Mouse (Mus musculus) thymus, postnatal 14 days (tissue): Measurements from ENCODE around the gene Rtp4.

Experiments used
- DNase-seq: peaks from one replicate; pipeline ENCODE4 v3.0.0; 2021

Rtp4 gene

DNA sequence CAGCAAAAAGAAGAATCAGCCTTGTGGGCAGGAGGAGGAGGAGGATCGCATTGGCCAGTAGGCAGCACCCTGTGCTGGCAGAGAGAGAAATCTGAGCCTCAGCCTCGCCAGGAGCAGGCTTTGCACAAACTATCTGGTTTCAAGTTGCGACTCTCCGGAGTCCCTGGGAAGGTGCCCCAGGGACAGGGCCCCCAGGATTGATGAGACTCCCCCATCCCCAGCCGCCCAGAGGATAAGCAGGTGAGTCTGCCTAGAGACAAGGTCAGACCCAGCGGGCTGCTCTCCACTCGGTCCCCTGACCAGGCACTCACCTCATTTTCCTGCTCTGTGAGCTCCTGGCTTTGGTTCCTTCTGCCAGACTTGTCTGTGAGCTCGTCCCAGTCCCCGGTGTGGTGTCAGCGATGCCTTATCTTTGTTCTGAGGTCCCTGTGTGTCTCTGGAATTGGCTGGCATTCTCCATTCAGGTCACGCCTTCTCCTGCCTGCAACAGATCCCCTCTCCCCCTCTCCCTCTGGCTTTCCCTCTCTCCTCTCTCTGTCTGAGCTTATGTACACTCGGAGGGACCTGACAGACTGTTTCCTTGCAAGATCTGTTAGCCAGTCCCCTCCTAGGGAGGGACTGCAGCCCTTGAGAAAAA, at the start of gene Rtp4, which contains the start of gene Masp1:
Gene Rtp4 (plus strand): TSS at position 57 of the 637 bp plus-strand sequence.
Gene Masp1 (minus strand): TSS at position 581 of the 637 bp plus-strand sequence.
- DNase-seq = no peak

DNA sequence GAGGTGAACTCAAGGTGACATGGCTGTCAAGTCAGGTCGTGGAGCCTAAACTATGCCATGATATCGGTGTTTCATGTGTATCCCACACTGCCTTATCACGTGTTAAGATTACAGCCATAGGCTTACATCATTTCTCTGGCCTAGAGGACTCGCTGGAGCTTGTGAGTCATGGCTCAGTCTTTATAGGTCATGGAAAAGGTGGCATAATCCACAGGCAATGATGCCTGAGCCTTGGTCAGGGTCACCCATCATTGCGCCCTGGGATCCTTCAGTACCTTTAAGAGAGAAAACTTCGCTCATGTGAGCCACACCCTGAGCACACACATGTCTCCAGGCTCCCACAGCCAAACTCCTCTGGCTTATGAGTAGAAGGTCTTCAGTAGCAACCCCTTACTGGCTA, 48.5 kb upstream of the Rtp4 start:
- DNase-seq = no peak

DNA sequence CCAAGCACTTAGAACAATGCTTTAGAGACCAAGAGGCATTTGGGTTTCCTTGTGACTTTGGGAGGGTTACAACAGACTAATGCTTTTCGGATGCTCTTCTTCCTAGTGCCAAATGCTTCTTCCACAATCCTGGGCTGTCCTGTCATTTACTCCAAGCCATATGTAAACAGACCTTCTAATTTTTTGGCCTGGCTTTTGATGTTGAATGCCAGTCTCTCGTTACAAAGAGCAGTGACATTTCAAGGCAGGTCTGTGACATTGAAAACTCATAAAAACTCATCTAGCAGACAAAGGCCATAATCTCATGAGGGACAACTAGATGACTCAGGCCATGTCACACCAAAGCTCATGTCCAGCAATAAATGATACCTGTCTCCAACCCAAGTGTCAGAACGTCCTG, 48.0 kb upstream of the Rtp4 start:
- no peak for DNase-seq

DNA sequence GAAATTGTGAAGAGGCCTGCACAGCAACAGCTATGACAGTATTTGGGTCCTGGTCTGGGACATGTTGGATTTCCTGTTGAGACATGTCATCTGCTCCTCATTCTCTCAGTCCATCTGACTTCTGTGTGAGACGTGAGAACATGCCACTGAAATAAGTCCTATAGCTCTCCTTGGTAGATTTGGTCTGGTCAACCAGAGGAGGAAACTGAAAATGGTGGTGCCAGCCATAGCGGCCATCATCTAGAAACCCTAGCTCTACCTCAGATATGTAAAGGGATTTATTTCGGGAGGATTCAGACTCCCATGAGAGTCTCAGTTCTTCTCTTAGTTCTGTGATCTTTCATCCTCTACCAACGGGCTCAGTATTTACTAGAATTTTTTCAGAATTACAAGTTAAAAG, 44.4 kb upstream of the Rtp4 start:
- no peak for DNase-seq

DNA sequence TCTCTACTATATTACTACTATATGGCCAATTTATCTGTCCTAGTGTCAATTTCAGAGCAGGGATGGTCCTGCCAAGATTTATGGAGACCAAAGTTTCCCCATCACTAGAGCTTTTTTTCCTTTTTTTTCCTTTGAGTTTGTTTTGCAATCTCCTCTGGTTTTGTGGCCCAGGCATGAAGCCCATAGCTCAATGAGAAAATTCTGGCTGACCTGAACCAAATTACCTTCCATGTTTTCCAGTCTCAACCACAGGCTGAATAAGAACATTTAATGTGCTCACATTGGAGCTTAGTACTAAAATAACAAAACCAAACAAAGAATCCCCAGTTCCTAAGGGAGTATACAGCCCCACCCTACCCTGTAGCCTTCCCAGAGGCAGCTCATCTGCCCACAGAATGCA, 43.5 kb upstream of the Rtp4 start:
- no peak for DNase-seq

DNA sequence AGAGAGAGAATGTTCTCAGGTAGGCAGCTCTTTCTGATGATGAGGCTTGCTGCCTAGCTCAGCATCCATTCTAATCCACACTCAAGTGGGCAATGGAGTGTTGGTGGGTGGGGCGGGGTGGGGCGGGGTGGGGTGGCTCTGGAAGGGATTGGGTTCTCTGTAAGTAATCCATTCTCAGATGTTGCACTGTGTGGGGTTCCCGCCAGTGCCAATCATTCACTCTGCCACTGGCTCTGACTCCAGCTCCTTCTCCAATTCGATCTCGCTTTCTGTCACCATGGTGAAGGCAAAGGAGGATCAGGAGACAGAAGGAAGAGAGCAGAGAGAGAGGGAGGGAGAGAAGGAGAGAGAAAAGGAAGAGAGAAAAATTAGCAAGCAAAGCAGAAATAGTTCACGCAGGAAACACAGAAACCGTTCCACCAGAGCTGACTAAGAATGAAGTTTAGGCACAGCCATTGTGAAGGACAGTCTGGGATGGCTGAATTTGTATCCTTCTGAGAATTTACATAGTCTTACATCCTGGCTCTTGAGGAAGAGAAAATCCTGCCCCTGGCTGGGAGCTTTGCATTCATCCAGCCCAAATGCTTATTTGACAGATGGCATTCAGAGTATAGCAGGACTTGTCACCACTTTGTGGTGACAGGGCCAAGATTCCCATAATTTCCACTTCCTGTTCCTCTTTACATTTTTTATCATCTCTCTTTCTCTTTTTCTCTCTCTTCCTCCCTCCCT, 40.1 kb upstream of the Rtp4 start:
- DNase-seq = no peak

DNA sequence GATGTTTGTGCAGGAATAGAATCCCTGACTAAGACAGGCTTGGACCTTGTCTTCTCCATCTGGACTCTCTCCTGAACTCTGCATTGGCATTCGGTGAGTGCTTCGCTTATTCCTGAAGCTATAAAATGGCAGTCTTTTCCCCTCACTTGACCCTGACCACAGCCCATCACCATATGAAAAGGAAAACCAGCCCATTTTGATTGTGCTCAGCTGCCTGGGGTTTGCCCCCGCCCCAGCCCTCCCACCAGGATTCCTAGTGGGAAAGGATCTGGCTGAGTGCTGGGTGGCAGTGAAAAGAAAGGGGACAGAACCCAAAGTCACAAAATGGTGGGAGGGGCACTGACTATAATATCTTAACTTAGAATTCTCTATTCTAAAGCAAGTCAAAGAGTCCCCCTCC, 37.9 kb upstream of the Rtp4 start:
- no peak for DNase-seq

DNA sequence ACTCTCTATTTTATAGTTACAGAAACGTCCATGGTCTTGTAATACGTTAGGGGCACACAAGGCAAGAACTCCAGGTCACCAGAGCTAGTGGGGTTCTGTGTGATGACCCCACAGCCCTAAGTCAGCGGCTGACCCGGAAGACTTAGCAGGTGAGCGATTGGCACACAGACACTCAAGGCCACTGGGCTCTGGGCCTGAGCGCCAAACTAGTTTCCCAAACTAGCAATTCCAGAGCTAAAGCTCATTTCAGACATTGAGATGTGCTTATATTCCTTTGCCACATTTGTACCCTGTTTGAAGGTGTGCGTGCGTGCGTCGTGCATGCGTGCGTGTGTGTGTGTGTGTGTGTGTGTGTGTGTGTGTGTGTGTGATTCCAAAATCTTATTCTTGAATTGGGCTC, 37.2 kb upstream of the Rtp4 start:
- no peak for DNase-seq

GRCm38 (mm10) chr16:23483292-23483691, 36.8 kb upstream of the Rtp4 start:
- DNase-seq = no peak

DNA sequence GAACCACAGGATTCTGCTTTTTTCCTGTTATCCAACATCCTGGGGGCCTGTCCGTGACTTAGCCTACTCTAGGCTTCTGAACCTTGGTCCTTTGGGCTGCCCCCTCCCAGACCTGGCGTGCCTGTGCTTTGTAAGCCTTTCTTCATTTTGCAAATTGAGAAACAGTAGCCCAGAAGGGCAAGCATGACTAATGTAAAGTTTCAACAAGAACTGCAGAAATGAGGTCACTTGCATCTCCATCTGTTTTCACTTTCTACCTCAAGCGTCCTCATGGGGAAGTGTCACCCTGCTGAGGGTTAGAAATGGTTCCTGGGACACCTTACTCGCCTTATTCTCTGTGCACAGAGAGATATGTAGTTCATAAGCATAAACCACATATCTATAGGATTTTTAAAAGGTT, 27.3 kb upstream of the Rtp4 start:
- DNase-seq = no peak

DNA sequence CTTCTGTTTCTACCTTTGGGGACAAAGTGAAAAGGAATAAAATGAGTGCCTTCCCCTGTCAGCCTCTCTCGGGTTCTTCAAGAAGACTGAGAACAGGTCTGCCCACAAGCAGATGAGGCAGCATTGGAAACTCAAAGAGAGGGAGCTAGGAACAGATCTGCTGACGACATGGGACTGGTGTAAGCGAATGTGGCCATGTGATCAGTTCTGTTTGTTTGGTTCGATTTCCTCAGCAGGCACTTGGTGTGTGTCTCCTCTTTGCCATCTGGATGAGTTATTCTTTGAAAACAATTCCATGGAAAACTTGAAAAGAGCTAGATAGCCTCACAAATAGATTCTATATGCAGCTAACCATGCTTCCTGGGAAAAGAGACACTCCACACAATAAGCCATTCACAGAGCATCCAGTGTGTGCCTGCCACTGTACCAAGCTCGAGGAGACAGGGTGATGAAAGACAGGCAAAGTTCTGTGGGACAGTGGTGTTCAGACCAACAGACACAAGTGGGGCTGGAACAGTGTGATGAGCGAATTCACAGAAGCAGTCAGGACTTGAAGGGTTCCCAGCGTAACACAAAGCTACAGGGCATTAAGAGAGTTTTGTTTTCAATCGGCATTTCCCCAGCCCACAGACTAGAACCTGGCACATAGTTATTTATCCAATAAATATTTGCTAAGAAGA, 23.7 kb upstream of the Rtp4 start:
- DNase-seq = no peak

- DNase-seq = no peak
Observed at GRCm38 (mm10) chr16:23497440-23497839, 22.7 kb upstream of the Rtp4 start.

- DNase-seq = no peak
Observed at GRCm38 (mm10) chr16:23497881-23498280, 22.2 kb upstream of the Rtp4 start.

GRCm38 (mm10) chr16:23498691-23499131, 21.4 kb upstream of the Rtp4 start:
- DNase-seq = no peak

GRCm38 (mm10) chr16:23500558-23500957, 19.5 kb upstream of the Rtp4 start:
- DNase-seq = no peak

GRCm38 (mm10) chr16:23501288-23501687, 18.8 kb upstream of the Rtp4 start:
- no peak for DNase-seq

DNA sequence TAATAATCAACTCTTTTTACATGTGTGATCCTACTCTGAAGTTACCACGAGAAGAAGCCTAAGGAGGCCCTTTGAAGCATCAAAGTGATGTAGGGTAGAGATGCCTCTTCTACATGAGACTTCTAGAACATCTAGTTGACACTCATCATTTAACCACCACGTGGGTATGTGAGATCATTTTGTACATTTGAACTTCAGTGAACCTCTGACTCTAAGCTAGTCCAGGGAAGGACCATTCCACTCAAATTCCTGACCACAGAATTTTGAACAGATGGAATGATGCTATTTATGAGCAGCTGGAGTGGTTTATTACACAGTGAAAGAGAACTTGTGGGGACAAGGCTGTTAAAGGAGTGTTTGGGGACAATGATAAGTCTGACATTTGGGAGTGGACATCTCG, 17.6 kb upstream of the Rtp4 start:
- no peak for DNase-seq

DNA sequence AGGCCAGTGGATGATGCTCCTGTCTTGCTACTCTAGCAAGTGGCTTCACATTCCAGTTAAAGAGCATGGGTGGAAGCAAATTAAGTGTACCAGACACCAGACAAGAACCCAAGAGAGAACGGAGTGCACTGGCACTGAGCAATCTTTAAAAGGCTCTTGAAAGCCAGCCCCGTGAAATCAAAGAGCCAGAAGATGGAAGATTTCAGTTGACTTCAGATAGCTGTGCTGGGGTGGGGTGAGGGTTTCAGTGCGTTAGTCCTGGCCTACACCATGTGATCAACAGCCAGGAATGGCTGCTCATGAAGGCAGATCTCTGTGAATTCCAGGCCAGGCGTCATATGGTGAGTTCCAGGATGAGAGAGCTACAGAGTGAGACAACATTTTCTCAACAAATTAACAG, 16.7 kb upstream of the Rtp4 start:
- DNase-seq = no peak

DNA sequence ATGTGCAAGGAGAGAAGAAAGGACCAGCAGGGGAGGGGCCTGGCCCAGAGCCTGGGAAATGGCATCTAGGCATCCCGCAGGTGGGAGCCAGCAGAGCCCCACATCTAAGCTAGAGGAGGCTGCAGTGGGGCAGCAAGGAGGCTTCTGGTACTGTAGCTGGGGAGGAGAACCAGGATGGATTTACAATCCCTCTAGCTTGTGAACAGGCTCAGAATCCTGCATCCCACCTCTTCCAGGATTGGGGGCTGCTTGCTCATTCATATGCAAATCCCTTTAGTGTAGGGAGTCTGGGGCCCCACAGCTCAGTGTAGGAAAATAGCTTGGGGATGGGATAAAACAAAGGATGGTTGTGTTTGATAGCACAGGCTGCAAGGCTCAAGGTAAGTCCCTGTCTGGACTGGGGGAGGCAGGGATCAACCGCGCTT, 15.8 kb upstream of the Rtp4 start:
- DNase-seq = no peak

DNA sequence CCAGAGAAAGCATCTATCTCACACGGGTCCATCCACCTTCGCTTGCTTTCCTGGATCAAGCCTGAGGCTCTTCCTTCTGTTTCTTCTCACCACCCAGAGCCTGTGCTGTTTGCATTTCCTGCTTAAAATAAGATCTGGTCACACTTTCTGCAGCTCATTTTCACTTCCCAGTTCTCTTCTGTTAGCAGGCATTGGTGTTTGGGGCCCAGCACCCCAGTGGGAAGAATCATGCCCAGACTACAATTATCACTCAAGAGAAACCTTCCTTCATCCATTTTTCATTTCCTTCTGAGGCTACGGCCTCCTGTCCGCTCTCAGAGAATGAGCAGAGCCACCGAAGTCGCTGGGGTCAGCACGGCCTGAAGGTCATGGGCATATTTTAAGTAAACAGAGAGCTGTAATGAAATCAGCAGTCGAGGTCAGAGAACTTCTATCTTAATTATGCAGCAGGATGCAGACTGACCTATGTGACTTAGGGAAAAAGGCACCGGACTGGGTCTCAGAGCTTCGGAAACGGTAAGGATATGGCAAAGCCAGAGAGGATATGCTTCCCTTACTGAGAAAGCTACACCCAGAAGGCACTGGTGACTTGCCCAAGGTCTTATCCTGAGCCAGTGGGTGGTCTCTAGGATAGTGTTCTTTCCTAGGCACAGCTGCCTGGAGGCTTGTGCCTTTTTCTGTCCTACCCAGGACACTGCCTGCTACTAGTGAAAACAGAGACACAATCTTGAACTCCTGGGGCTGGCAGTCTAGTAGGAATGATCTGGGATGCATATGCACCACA, 14.0 kb upstream of the Rtp4 start:
- no peak for DNase-seq

- DNase-seq = no peak
Observed at GRCm38 (mm10) chr16:23511166-23511935, 8.7 kb upstream of the Rtp4 start.

DNA sequence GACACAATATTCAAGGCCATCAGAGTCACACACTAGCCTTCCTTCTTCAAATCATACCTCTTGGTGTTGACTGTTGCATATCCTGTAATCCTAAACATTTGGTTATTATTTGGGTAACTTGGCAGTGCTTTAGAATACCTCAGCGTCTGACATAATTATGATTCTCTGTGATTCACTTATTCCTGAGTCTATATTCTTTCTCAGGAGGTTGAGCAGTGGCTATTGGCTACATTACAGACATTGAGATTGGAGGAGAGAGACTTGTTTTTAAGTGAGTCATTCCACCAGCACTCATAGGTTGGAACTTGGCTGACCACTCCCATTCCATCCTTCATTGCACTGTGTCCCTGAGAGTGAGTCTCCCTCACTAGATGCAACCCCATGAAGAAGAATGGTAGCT, 6.7 kb upstream of the Rtp4 start:
- DNase-seq = no peak
